Comparison of ENCODE assay signal across 8 mouse cellular contexts in genomic region chr15:31366596-31367480, GRCm38 (mm10). TPM values are rescaled to one million over a fixed set of nuclear protein-coding genes. Genes with fewer than 3 reads are reported as not detected.
A peak's percentile ranks its signal among the peaks of the same experiment; 100 is the strongest.
DNase-seq lines count a peak whose midpoint lies in the region; ATAC-seq and TF ChIP-seq lines count a peak whose summit lies in the region.

No protein-coding gene starts in this region.

- no peak for TF ChIP-seq EP300 in liver, embryonic 14.5 days (IDR thresholded peaks at IDR 0.05; ENCODE audit: low read depth)

- peak overlapping the region; percentile 85 for H3K4me3 ChIP-seq in layer of hippocampus, adult 2 months
- H3K4me3 ChIP-seq in liver, embryonic 14.5 days (ENCODE audit: insufficient read depth in 1 of 2, low read depth in 2 of 2, low read length in 2 of 2), result peak overlapping the region; percentile 49 to 59
- peak overlapping the region; percentile 93 for H3K4me3 ChIP-seq in olfactory bulb, adult 2 months (ENCODE audit: insufficient read depth, low read depth, low read length)

- peak overlapping the region; percentile 94 for H3K27ac ChIP-seq in layer of hippocampus, adult 2 months
- H3K27ac ChIP-seq in liver, embryonic 14.5 days, result no peak overlapping the region
- peak overlapping the region; percentile 74 for H3K27ac ChIP-seq in olfactory bulb, adult 2 months (ENCODE audit: insufficient read depth, low read depth, low read length)

- H3K9me3 ChIP-seq in liver, embryonic 14.5 days (ENCODE audit: control insufficient read depth, low read length), result no peaks in the 10 kb centered on the region

- H3K27me3 ChIP-seq in liver, embryonic 14.5 days (ENCODE audit: control insufficient read depth, insufficient read depth, low read length), result peaks cover 42% of the 10 kb centered on the region

- H3K4me1 ChIP-seq in liver, embryonic 14.5 days (replicated peaks; ENCODE audit: control insufficient read depth in 2 of 2, insufficient read depth in 2 of 2, low read length in 1 of 2), result peaks cover 0 to 3% of the 10 kb centered on the region in 2 experiments; a peak in 1 of 4 replicates
- peaks cover 18% of the 10 kb centered on the region for H3K4me1 ChIP-seq in olfactory bulb, adult 2 months (ENCODE audit: control insufficient read depth, insufficient read depth, low read length)

- 0 out of 2 replicates have a peak, but pooled peaks have one; percentile 22 for TF ChIP-seq POLR2A in olfactory bulb, adult 2 months (IDR thresholded peaks at IDR 0.05; ENCODE audit: insufficient read depth, low read depth, low read length)

- no peak for ATAC-seq in liver, embryonic 14.5 days (ENCODE audit: insufficient read depth)
- no peak for ATAC-seq in monocyte, adult 5-6 weeks (replicated peaks; ENCODE audit: insufficient number of reproducible peaks, low FRiP score, low TSS enrichment, poor library complexity, severe bottlenecking)
- ATAC-seq in inflammation-experienced regulatory T-cells, adult 6 months, result no peak

- intact Hi-C loops in heart, postnatal 14 days (cut with DNase I), result loop anchor here (2.0 to 5.0 kb wide), 4 partner anchors 48 to 235 kb away; partner anchors contain the start of genes Cct5, Fam173b and Ropn1l

- peak overlapping the region; percentile 67 for H3K4me2 ChIP-seq in liver, embryonic 14.5 days (ENCODE audit: low read depth)

- DNase-seq in layer of hippocampus, adult 2 months (ENCODE audit: low spot score in 2 of 2), result no peak
- DNase-seq in layer of hippocampus, adult 11-12 months (ENCODE audit: low spot score), result no peak
- DNase-seq in embryo, embryonic 10 days (ENCODE audit: low spot score), result peak; percentile 45
- DNase-seq in heart, postnatal 14 days, result peak; percentile 32 to 36
- DNase-seq in liver, embryonic 14.5 days (ENCODE audit: low read depth in 3 of 3, low spot score in 3 of 3), result no peak

- no peak overlapping the region for H3K9ac ChIP-seq in liver, embryonic 14.5 days (replicated peaks)

- no peak for TF ChIP-seq CTCF in layer of hippocampus, adult 2 months (conservative IDR thresholded peaks at IDR 0.05)
- TF ChIP-seq CTCF in liver, embryonic 14.5 days (IDR thresholded peaks at IDR 0.05; ENCODE audit: low read depth), result no peak
- TF ChIP-seq CTCF in olfactory bulb, adult 2 months (IDR thresholded peaks at IDR 0.05; ENCODE audit: insufficient read depth, low read depth, low read length), result no peak

- under 1% methylated on average over 72 of the region's 72 CpGs for WGBS in liver, embryonic 14.5 days (ENCODE audit: insufficient replicate concordance)
- under 1% methylated on average over 72 of the region's 72 CpGs for WGBS in olfactory bulb, adult 2 months

- H3K36me3 ChIP-seq in liver, embryonic 14.5 days (replicated peaks; ENCODE audit: control insufficient read depth, insufficient read depth, low read depth), result no peaks in the 10 kb centered on the region

RNA-seq across cellular contexts. Expression of gene Ankrd33b, which starts 0.7 kb away (rescaled TPM):
- 10 to 100 TPM; 58.7 to 59.4 TPM for total RNA-seq in layer of hippocampus, adult 2 months (2021)
- total RNA-seq in heart, postnatal 14 days (2021), result 10 to 100 TPM; 21.8 TPM
- 0.19 and 0.24 TPM in 2 replicates for polyA plus RNA-seq in liver, embryonic 14.5 days (2012; rRNA removed)
- polyA plus RNA-seq in liver, embryonic 14.5 days (2014; fragmentation: Nextera tagmentation; extraction: Ambion mirVana), result 0.27 and 0.43 TPM in 2 replicates
- polyA plus RNA-seq in olfactory bulb, adult 2 months (2012; ENCODE audit: insufficient read depth, insufficient read length, low replicate concordance, missing spikeins), result not detected in 2 replicates
- 0.97 to 11.6 TPM (median 9.1 TPM) in 3 replicates for total RNA-seq in monocyte, adult 5-6 weeks (2017)
- not detected for polyA plus RNA-seq in inflammation-experienced regulatory T-cells, adult 6 months (2017; shearing (Covaris generic))

Comparison
In these comparisons a context has a peak if more than half of its experiments do, and no peak if none do; other contexts are left out.
1. DNase-seq: peak in embryo, embryonic 10 days (single experiment) and heart, postnatal 14 days (2 of 2); none in layer of hippocampus, adult 2 months (0 of 2), layer of hippocampus, adult 11-12 months (single experiment) and liver, embryonic 14.5 days (0 of 3).
2. Peak in every context shown above with its lines, with median percentiles within 50 percentile points of each other: H3K4me3 ChIP-seq.